Mouse (Mus musculus) stomach, embryonic 16.5 days (tissue): ENCODE results near the gene D830030K20Rik. TPM values are rescaled to one million over a fixed set of nuclear protein-coding genes. Genes with fewer than 3 reads are reported as not detected.
"Not testable (repeated sequence)": the region's sequence is repeated elsewhere in the genome, so short reads cannot be mapped to it uniquely, and the experiment has no call there.

Source experiments
- ATAC-seq: fragments of 200-750 bp; cut with Nextera tagmentation; 2 replicates; pipeline ENCODE4 v1.8.0; 2017; ENCODE audit warnings: moderate number of reproducible peaks, moderate TSS enrichment; ENCODE audit not compliant: insufficient read depth, low FRiP score
- H3K27ac ChIP-seq: fragments of 300-500 bp; sonication (generic); 2 replicates; pipeline ENCODE4 v1.5.1; 2014; ENCODE audit warnings: low read length
- H3K27me3 ChIP-seq: fragments of 300-500 bp; sonication (generic); 2 replicates; pipeline ENCODE4 v1.6.1; 2014; ENCODE audit warnings: low read length, control low read depth, mixed read lengths; ENCODE audit not compliant: control insufficient read depth, insufficient read depth
- H3K36me3 ChIP-seq: fragments of 300-500 bp; sonication (generic); 2 replicates; pipeline ENCODE4 v1.6.1; 2014; ENCODE audit warnings: low read length; ENCODE audit not compliant: control insufficient read depth, insufficient read depth
- H3K4me1 ChIP-seq: fragments of 300-500 bp; sonication (generic); 2 replicates; pipeline ENCODE4 v1.6.1; 2014; ENCODE audit warnings: low read length, control low read depth, mixed read lengths; ENCODE audit not compliant: control insufficient read depth, insufficient read depth
- H3K4me2 ChIP-seq: fragments of 300-500 bp; sonication (generic); 2 replicates; pipeline ENCODE4 v1.6.1; 2014; ENCODE audit warnings: low read depth, low read length, mixed read lengths
- H3K4me3 ChIP-seq: fragments of 300-500 bp; sonication (generic); replicated peaks from 2 replicates; pipeline ENCODE4 v1.5.1; 2014; ENCODE audit warnings: mild to moderate bottlenecking, low read length
- H3K9ac ChIP-seq: fragments of 300-500 bp; sonication (generic); 2 replicates; pipeline ENCODE4 v1.6.1; 2014; ENCODE audit warnings: low read length
- H3K9me3 ChIP-seq: fragments of 300-500 bp; sonication (generic); replicated peaks from 2 replicates; pipeline ENCODE4 v1.6.1; 2016; ENCODE audit warnings: low read length, control low read depth; ENCODE audit not compliant: control insufficient read depth
- WGBS: fragments of 180-500 bp; shearing (Covaris S2); extraction: QIAGEN DNeasy Blood & Tissue Kit; methylation state at CpG from one replicate; pipeline ENCODE4 v1.1.7; 2014; 5-methylcytosine and 5-hydroxymethylcytosine counted together
- polyA plus RNA-seq: library from polyadenylated mRNA; unstranded; fragments of >200 nt; fragmentation: Nextera tagmentation; extraction: Ambion mirVana; gene quantifications from 2 replicates; pipeline ENCODE4 v1.2.1, GENCODE M21; 2015

D830030K20Rik gene
- polyA plus RNA-seq: 3.8 and 5.5 TPM in 2 replicates

DNA sequence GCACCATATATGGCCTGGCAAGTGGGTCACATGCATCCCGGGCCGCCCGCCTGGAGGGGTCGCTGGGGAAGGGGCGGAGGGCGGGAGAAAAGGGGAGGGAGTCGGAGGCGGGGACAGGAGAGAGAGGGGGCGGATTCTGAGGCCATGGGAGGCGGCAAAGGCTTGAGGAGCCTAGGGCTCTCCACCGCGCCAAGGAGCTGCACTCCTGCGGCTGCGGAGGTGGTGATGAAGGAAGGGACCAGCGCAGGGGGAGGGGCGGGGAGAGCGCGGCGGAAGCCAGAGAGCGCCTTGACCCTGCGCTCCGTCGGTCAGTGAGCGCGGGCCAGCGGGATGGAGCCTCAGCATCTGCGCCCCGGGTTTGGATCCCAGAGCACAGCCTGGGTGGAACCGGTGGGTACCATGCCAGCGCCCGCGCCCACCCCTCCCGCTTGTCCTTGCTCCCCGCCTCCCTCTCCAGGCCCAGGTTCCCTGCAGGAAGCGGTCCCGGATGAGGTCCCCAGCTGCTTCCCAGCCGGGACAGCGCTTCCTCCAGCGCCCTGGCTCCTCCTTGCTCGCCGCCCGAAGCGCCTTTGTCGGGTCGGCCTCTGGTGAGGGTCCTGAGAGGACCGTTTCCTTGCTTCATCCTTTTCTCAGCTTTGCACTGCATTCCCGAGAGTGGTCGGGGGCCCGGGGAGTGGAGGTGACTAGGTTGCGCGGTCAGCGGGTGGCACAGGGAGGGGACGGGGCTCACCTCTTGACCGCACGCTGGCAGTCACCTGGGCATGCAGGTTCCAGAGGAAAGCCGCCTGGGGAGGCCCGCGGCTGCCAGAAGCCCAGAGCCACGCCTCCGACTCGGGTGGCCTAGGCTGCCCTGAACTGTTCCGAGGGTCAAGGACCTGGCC is at the start of gene D830030K20Rik:
D830030K20Rik (plus strand) TSS at position 217 of the 881 bp plus-strand sequence.
- peak within 1 kb of the TSS; percentile 72 for H3K4me2 ChIP-seq
- peak within 1 kb of the TSS; percentile 45 for H3K4me3 ChIP-seq
- not testable (repeated sequence) for H3K4me1 ChIP-seq, H3K9me3 ChIP-seq, ATAC-seq, H3K27ac ChIP-seq, H3K27me3 ChIP-seq, H3K36me3 ChIP-seq, H3K9ac ChIP-seq
- WGBS: 2% methylated on average over 24 of the region's 62 CpGs

DNA sequence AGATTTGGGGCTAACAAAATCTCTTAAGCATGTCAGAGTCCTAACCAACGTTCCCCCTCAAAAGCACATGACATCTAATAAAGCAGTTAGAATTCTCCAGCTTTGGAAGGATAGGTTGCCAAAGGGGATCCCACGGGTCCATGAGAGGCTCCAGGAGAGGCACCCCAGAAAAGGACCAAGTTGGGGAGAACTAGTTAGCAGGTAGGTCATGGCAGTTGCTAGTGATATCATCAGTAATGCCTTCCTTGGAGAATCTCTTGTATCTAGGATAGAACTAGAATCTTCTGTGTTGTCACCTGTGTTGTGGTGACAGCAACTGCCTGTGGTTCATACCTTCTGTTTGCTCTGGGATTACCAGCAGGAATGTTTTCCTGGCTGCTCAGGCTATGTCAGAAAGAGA is 20.3 kb upstream of the D830030K20Rik start, which contains the start of gene Gm5795:
Gm5795 (plus strand) TSS at position 301 of the 400 bp plus-strand sequence.
- not testable (repeated sequence) for ATAC-seq, H3K27ac ChIP-seq, H3K4me1 ChIP-seq, H3K4me2 ChIP-seq, H3K27me3 ChIP-seq, H3K9me3 ChIP-seq, H3K4me3 ChIP-seq, H3K36me3 ChIP-seq, H3K9ac ChIP-seq
- no CpG with 5 or more reads among the region's 2 CpGs for WGBS

DNA sequence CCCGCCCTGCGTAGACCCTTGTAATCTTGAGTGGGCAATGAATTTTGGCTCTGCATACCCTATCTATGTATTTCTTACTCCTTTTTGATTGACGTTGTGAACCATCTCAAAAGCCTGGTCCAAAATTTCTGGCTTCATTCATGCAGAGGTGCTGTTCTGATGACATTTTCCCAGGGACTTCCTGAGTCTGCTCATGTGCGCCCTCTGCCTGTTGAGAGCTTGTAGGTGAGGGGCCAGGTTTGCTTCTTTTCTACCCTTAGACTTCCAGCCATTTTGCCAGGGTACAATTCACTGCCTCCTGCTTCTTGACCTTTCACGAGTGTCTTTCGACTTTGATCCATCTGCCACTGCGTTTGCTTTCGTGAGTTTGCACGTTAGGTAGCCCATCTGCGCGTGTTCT is 1.1 kb downstream of the D830030K20Rik start:
- not testable (repeated sequence) for ATAC-seq, H3K4me2 ChIP-seq, H3K36me3 ChIP-seq, H3K4me3 ChIP-seq, H3K9me3 ChIP-seq, H3K27ac ChIP-seq, H3K4me1 ChIP-seq, H3K27me3 ChIP-seq, H3K9ac ChIP-seq
- 9% methylated on average over 9 of the region's 11 CpGs for WGBS

DNA sequence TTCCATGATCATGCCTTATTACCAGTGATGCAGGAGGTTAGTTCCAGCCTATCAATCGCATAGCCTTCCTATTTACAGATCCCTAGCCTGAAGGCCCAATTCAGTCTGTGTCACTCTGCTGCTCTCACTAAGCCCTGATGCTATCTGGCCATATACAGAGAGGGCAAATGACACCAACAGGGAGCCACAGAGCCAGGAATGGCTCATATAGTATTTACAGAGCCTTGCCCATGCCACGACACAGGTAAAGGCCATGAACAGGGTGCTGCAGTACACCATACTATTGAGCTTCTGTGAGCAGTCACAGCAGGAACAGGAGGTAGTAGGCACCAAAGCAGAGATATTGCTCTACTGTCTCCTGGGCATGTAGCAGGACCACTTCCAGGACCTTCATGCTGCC is 54.2 kb downstream of the D830030K20Rik start:
- H3K4me1 ChIP-seq, H3K27ac ChIP-seq, H3K4me3 ChIP-seq, H3K9me3 ChIP-seq, H3K36me3 ChIP-seq, H3K27me3 ChIP-seq, H3K4me2 ChIP-seq, ATAC-seq, H3K9ac ChIP-seq: not testable (repeated sequence)
- 84% methylated on average over 2 of the region's 2 CpGs for WGBS

Other genes with a start within 250 kb of the D830030K20Rik start
- gene Gm2888, start 178.5 kb upstream of the D830030K20Rik start, polyA plus RNA-seq: not detected in 2 replicates
- 2.3 and 2.9 TPM in 2 replicates for gene Gm2897, start 159.2 kb upstream of the D830030K20Rik start, polyA plus RNA-seq
- gene Gm10340, start 74.5 kb upstream of the D830030K20Rik start, polyA plus RNA-seq: not detected in 2 replicates
- gene Gm5795, start 20.2 kb upstream of the D830030K20Rik start, polyA plus RNA-seq: not detected in 2 replicates
- gene Gm2956, start 124.1 kb downstream of the D830030K20Rik start, polyA plus RNA-seq: not detected in 2 replicates
- gene Gm10413, start 186.6 kb downstream of the D830030K20Rik start, polyA plus RNA-seq: not detected in 2 replicates
- gene Gm10409, start 204.1 kb downstream of the D830030K20Rik start, polyA plus RNA-seq: 0.74 and 0.89 TPM in 2 replicates
- 0.21 and 0.53 TPM in 2 replicates for gene Gm3005, start 219.6 kb downstream of the D830030K20Rik start, polyA plus RNA-seq
- gene Gm10408, start 240.9 kb downstream of the D830030K20Rik start, polyA plus RNA-seq: not detected in 2 replicates